Mouse (Mus musculus): ENCODE data around the gene 4930579F01Rik. TPM values are rescaled to one million over a fixed set of nuclear protein-coding genes. Genes with fewer than 3 reads are reported as not detected.
"Not testable (repeated sequence)": the region's sequence is repeated elsewhere in the genome, so short reads cannot be mapped to it uniquely, and the experiment has no call there.

The 4930579F01Rik gene
- polyA plus RNA-seq, 1 experiment: 0.03 TPM

GRCm38 (mm10) chr3:138144642-138145171, 48.9 kb downstream of the 4930579F01Rik start, which contains the start of gene Mttp:
Gene Mttp (minus strand): TSS chr3:138144968.
- DNase-seq (ENCODE audit: low spot score): no peak

DNA sequence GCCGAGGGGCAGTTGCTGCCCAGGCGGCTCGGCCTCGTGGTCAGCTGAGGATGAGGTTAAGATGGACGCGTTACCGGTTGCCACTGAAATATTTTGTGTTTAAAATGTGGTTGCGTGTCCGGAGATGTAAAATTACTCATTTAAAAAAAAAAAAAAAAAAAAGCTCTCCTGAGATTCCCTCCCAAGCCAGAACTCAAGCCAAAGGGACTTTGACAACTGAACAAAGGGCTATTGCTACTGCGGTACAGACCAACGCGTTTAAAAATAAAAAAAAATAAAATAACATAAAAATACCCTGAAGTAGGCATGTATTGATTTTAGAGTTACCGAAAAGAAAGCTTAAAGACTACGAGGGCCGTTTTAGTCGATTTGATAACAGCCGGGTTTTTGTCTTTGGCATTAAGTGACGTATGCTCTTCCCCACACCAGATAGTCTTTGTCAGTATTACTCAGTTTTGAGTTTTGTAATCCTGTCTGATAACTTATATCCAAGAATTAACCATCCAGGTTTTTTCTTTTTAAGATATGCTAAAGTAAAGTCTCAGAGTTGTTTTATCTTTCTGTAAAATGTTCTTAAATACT, 49.5 kb downstream of the 4930579F01Rik start:
- DNase-seq (ENCODE audit: low spot score): no peak

GRCm38 (mm10) chr3:138143315-138144059, 50.1 kb downstream of the 4930579F01Rik start, which contains the start of gene Trmt10a:
Gene Trmt10a (plus strand): TSS chr3:138143448.
- DNase-seq (ENCODE audit: low spot score): peak; percentile 93

DNA sequence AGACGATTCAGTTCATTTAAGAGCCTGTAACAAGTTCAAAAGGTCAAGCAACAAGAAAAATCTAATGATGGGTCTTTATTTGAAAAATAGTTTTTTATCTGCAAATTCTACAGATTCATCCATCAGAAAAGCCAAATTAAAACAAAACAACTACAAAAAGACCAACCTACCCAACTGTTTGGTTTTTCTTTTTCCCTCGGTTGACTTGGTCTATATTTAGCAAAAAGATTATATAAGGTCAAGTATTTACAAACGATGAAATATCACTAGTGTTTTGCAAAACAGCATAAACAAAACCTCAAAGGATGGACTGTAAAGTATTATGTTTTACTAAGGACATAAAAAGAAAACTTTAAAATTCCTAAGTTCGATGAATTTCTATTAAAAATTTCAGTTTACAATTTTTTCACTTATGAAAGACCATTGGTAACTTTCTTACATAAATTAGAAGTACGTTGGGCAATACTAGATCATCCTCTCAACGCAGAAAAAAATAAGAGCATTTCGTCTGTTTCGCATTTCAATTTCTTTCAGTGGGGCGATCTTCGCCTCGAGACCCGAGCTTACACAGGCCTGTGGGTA, 50.8 kb downstream of the 4930579F01Rik start:
- DNase-seq (ENCODE audit: low spot score): no peak

DNA sequence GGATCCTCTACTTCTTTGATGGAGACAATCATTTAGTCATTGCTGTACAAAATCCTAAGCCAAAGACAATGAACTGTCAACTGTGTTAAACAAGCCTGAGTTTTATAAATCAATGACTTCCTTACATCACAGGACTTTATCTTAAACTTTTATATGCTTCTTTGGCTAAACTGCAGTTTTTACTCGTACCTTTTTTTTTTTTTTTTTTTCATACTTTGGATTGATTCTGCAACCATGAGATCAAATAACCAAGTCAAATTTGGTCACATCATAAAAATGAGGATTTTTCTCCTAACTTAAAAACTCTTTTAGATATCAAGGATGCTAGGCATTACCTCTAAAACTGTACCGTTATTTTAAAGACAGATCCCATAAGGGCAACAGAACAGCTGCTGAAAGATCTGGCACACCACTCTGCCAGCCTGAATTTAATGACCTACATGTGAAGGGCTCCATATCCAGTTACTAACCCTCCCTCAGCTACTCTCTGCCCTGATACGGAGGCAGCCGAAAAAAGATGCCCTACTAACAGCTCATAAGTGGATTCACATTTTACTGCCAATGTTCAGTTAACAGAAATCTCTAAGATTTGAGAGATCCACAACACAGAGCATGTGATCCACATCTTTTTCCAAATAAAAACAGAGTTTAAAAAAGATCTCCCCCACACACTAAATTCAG, 51.4 kb downstream of the 4930579F01Rik start:
- no peak for DNase-seq (ENCODE audit: low spot score)

- DNase-seq (ENCODE audit: low spot score): no peak
Observed at GRCm38 (mm10) chr3:138139663-138140062, 54.0 kb downstream of the 4930579F01Rik start.

DNA sequence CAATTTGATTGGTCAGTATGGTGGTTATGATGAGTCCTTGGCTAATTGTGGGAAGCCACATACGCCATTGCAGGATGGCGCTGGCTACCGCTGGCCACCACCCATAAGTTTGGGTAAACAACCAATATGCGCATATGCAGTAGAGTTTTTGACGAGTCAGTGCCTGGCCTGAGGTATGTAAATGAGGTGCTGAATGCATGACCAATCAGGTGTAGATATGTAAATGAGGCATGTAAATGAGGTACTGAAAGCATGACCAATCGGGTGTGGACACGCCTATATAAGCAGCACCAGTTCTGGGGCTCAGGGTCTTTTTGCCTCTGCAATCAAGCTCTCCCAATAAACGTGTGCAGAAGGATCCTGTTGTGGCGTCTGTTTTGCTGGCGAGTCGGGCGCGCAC, 55.5 kb downstream of the 4930579F01Rik start:
- not testable (repeated sequence) for DNase-seq (ENCODE audit: low spot score)

DNA sequence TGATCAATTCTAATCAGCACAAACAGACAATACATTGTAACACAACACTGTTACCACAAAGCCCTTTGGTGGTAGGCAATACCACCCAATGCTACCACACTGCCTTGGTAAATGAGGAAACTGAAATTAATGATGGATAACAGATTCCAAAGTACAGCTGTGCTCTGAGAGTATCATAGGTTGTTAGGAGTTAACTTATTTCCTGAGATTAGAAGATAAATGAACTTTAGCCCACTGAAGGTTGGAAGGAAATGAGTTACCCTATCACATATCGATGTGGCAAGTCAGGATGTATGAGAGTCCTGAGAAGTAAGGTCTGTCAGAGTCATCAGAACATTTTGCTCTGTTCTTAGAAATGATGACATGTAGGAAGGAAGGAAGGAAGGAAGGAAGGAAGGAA, 59.1 kb downstream of the 4930579F01Rik start:
- no peak for DNase-seq (ENCODE audit: low spot score)

DNA sequence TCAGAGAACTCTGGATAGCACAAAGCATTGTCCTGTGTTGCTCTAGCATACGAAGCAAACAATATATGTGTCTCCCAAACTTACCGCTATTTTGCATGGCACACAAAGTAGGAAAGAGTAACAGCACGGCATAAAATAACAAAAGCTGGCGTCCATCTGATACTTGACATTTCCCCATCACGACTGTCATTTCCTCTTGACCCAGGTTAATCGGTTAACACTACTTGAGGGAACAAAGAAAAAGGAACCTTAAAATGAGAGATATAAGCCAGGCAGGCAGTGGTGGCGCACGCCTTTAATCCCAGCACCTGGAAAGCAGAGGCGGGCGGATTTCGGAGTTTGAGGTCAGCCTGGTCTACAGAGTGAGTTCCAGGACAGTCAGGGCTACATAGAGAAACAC, 59.7 kb downstream of the 4930579F01Rik start:
- no peak for DNase-seq (ENCODE audit: low spot score)

- DNase-seq (ENCODE audit: low spot score): no peak
Observed at GRCm38 (mm10) chr3:138133463-138133862, 60.2 kb downstream of the 4930579F01Rik start.

DNA sequence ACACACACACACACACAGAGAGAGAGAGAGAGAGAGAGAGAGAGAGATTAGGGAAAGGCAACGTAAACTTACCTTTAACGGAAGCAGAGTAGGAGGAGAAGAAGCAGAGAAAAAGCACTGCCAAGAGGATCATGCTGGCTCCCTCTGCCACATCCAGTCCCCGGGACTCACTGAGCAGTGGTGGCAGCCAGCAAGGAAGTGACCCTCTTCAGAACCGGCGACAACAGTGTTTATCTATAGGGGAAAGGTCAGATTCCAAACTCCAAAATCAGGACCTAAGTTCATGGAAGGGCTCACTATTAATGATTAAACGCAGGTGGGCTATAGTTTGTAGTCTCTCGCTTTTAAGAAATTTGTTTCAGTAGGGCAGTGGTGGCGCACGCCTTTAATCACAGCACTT, 62.5 kb downstream of the 4930579F01Rik start:
- DNase-seq (ENCODE audit: low spot score): no peak

- DNase-seq (ENCODE audit: low spot score): no peak
Observed at GRCm38 (mm10) chr3:138130692-138131091, 62.9 kb downstream of the 4930579F01Rik start.

GRCm38 (mm10) chr3:138129110-138129509, 64.5 kb downstream of the 4930579F01Rik start:
- DNase-seq (ENCODE audit: low spot score): no peak

- DNase-seq (ENCODE audit: low spot score): no peak
Observed at GRCm38 (mm10) chr3:138123842-138124241, 69.8 kb downstream of the 4930579F01Rik start.

- DNase-seq (ENCODE audit: low spot score): no peak
Observed at GRCm38 (mm10) chr3:138121461-138121860, 72.2 kb downstream of the 4930579F01Rik start.

DNA sequence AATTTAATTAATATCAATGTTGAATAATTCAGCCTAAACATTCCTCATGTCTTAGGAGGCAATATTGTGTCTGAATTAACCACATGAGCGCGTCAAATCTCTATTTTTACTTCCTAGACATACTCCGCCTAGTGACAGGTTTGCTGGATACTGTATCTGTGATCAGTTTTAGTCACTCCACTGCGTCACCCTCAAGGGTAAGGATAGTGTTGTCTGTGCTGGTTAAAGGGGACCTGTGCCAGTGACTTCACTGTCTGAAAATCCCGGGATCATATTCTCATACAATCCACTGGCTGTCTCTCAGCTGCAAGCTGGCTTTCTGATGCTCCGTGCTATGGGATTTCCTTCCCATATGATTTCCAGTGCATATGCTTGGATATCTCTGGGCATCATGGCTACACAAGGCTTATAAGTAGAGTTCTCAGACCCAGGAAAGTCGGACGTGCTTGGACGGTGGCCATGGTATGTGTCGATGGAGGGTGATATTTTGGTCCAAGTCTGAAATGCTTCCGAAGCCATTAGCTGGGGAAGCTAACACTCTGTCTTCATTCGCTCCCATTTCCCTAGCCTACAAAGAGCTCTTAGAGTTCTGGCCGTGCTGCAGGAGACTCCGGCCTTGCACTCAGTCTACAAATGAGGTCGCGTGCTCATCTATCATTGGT, 74.0 kb downstream of the 4930579F01Rik start:
- no peak for DNase-seq (ENCODE audit: low spot score)

GRCm38 (mm10) chr3:138118831-138119230, 74.8 kb downstream of the 4930579F01Rik start:
- no peak for DNase-seq (ENCODE audit: low spot score)

DNA sequence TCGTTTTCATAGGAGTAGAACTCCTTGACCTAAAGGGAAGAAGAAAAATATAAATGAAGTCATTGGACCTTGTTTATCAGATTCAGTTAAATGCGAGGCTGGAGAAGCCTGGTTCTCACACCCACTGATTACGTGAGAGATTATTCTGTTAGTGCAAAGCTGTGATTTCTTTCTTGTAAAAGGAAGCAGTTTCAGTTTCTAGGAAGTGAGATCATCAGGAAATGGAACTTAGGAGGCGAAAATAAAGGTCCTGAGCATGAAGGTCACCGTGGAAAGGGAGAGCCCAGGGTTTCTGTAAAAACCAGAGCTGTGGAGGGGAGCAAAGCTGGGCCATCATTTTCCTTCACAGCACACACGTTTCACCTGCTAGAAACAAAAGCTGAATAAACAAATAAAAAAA, 75.2 kb downstream of the 4930579F01Rik start:
- no peak for DNase-seq (ENCODE audit: low spot score)

DNA sequence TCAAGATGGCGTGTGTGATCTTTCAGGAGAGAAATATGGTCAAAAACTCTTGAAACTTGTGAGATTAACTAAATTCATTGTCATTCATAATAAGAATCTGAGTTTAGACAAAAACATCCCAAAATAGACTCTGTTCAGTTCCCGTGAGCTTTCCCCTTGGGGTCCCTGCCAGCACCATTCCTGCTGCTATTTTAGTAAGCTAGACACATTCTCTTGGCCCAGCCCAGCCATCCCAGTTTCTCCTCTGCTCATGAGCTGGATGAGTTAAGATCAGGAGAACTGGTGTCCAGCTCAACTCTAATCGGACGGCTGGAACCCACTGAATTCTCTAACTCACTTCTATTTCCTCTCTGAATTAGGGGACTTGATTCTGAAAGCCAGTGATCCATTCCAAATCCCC, 76.8 kb downstream of the 4930579F01Rik start:
- no peak for DNase-seq (ENCODE audit: low spot score)

GRCm38 (mm10) chr3:138114106-138114505, 79.5 kb downstream of the 4930579F01Rik start:
- no peak for DNase-seq (ENCODE audit: low spot score)
